Mouse (Mus musculus) lung, postnatal 0 days (tissue): ENCODE results near the gene Pprc1.

Experiments
- CTCF ChIP-seq: IDR thresholded peaks from 2 replicates; pipeline ENCODE4 v1.5.1; 2016; ENCODE audit warnings: antibody characterized with exemption, mild to moderate bottlenecking
- EP300 ChIP-seq: IDR thresholded peaks from 2 replicates; pipeline ENCODE4 v1.6.1; 2016; ENCODE audit warnings: antibody characterized with exemption, mild to moderate bottlenecking, control low read depth

- TF ChIP-seq EP300 (no peak), CTCF (no peak)
These were observed 76.2 kb downstream of the Pprc1 start for GRCm38 (mm10) chr19:46120872-46121271.
